Mouse (Mus musculus): ENCODE measurements around the gene Rtl4. TPM values are rescaled to one million over a fixed set of nuclear protein-coding genes. Genes with fewer than 3 reads are reported as not detected.

Gene Rtl4
- polyA plus RNA-seq, 1 experiment from 2014 or later = 0.42 TPM

- Histone ChIP-seq H3K4me1 (replicated peaks; ENCODE audit: insufficient read depth, low read length) (no peaks in the 10 kb centered on the region), H3K27me3 (ENCODE audit: insufficient read depth, low read length) (peaks cover 8% of the 10 kb centered on the region; the same call in 1 of the 2 replicates), H3K4me3 (replicated peaks; ENCODE audit: low read depth, low read length) (peak overlapping the region; percentile 40), H3K9me3 (replicated peaks; ENCODE audit: low read length) (no peaks in the 10 kb centered on the region), H3K9ac (ENCODE audit: low read depth, low read length) (no peak overlapping the region), H3K36me3 (ENCODE audit: insufficient read depth, low read length) (no peaks in the 10 kb centered on the region), H3K4me2 (ENCODE audit: low read length) (peak overlapping the region; percentile 68), H3K27ac (no peak overlapping the region)
- ATAC-seq (replicated peaks; ENCODE audit: low FRiP score, low read depth) (peak; percentile 54; the same call in 1 of the 2 replicates), DNase-seq (ENCODE audit: low spot score) (peak; percentile 9)
- WGBS = 29% methylated on average over 18 of the region's 21 CpGs
- no peak for TF ChIP-seq CTCF (IDR thresholded peaks at IDR 0.05; ENCODE audit: low read depth)
Measured at GRCm38 (mm10) chrX:144689119-144689858, 582 bp downstream of the Rtl4 start.

GRCm38 (mm10) chrX:144689859-144690181, 1.1 kb downstream of the Rtl4 start:
- no peak overlapping the region for H3K27ac ChIP-seq
- WGBS = 22% methylated on average over 7 of the region's 7 CpGs
- DNase-seq (ENCODE audit: low spot score) (peak; percentile 7), ATAC-seq (replicated peaks; ENCODE audit: low FRiP score, low read depth) (no peak)
- H3K9ac ChIP-seq (ENCODE audit: low read depth, low read length) = no peak overlapping the region
- H3K27me3 ChIP-seq (ENCODE audit: insufficient read depth, low read length) = peaks cover 8% of the 10 kb centered on the region; the same call in 1 of the 2 replicates
- H3K9me3 ChIP-seq (replicated peaks; ENCODE audit: low read length) = no peaks in the 10 kb centered on the region
- no peaks in the 10 kb centered on the region for H3K4me1 ChIP-seq (replicated peaks; ENCODE audit: insufficient read depth, low read length)
- no peak for TF ChIP-seq CTCF (IDR thresholded peaks at IDR 0.05; ENCODE audit: low read depth)
- peak overlapping the region; percentile 40; the same call in 1 of the 2 replicates for H3K4me3 ChIP-seq (replicated peaks; ENCODE audit: low read depth, low read length)
- H3K36me3 ChIP-seq (ENCODE audit: insufficient read depth, low read length) = no peaks in the 10 kb centered on the region
- H3K4me2 ChIP-seq (ENCODE audit: low read length) = peak overlapping the region; percentile 68

- DNase-seq (ENCODE audit: low spot score) (no peak), ATAC-seq (replicated peaks; ENCODE audit: low FRiP score, low read depth) (no peak)
- no peak for TF ChIP-seq CTCF (IDR thresholded peaks at IDR 0.05; ENCODE audit: low read depth)
- Histone ChIP-seq H3K9ac (ENCODE audit: low read depth, low read length) (no peak overlapping the region), H3K36me3 (ENCODE audit: insufficient read depth, low read length) (no peaks in the 10 kb centered on the region), H3K27ac (no peak overlapping the region), H3K4me3 (replicated peaks; ENCODE audit: low read depth, low read length) (no peak overlapping the region), H3K9me3 (replicated peaks; ENCODE audit: low read length) (no peaks in the 10 kb centered on the region), H3K27me3 (ENCODE audit: insufficient read depth, low read length) (no peaks in the 10 kb centered on the region), H3K4me2 (ENCODE audit: low read length) (no peak overlapping the region), H3K4me1 (replicated peaks; ENCODE audit: insufficient read depth, low read length) (no peaks in the 10 kb centered on the region)
- 78% methylated on average over 1 of the region's 1 CpGs for WGBS
Measured at GRCm38 (mm10) chrX:144716330-144716729, 27.6 kb downstream of the Rtl4 start.

- H3K36me3 ChIP-seq (ENCODE audit: insufficient read depth, low read length) = no peaks in the 10 kb centered on the region
- no peak overlapping the region for H3K4me2 ChIP-seq (ENCODE audit: low read length)
- H3K9me3 ChIP-seq (replicated peaks; ENCODE audit: low read length) = no peaks in the 10 kb centered on the region
- H3K9ac ChIP-seq (ENCODE audit: low read depth, low read length) = no peak overlapping the region
- H3K4me3 ChIP-seq (replicated peaks; ENCODE audit: low read depth, low read length) = no peak overlapping the region
- TF ChIP-seq CTCF (IDR thresholded peaks at IDR 0.05; ENCODE audit: low read depth) = no peak
- DNase-seq (ENCODE audit: low spot score) = peak; percentile 31
- no peak for ATAC-seq (replicated peaks; ENCODE audit: low FRiP score, low read depth)
- no peaks in the 10 kb centered on the region for H3K27me3 ChIP-seq (ENCODE audit: insufficient read depth, low read length)
- no peak overlapping the region for H3K27ac ChIP-seq
- WGBS = 54% methylated on average over 3 of the region's 3 CpGs
- no peaks in the 10 kb centered on the region for H3K4me1 ChIP-seq (replicated peaks; ENCODE audit: insufficient read depth, low read length)
Measured at GRCm38 (mm10) chrX:144747528-144748049, 58.9 kb downstream of the Rtl4 start.

GRCm38 (mm10) chrX:144986980-144987379, 298.3 kb downstream of the Rtl4 start:
- no peak overlapping the region for H3K4me2 ChIP-seq (ENCODE audit: low read length)
- no peak for TF ChIP-seq CTCF (IDR thresholded peaks at IDR 0.05; ENCODE audit: low read depth)
- no peaks in the 10 kb centered on the region for H3K4me1 ChIP-seq (replicated peaks; ENCODE audit: insufficient read depth, low read length)
- DNase-seq (ENCODE audit: low spot score) (no peak), ATAC-seq (replicated peaks; ENCODE audit: low FRiP score, low read depth) (no peak)
- no peaks in the 10 kb centered on the region for H3K9me3 ChIP-seq (replicated peaks; ENCODE audit: low read length)
- no peak overlapping the region for H3K9ac ChIP-seq (ENCODE audit: low read depth, low read length)
- H3K4me3 ChIP-seq (replicated peaks; ENCODE audit: low read depth, low read length) = no peak overlapping the region
- 65% methylated on average over 2 of the region's 2 CpGs for WGBS
- no peak overlapping the region for H3K27ac ChIP-seq
- H3K27me3 ChIP-seq (ENCODE audit: insufficient read depth, low read length) = no peaks in the 10 kb centered on the region
- H3K36me3 ChIP-seq (ENCODE audit: insufficient read depth, low read length) = no peaks in the 10 kb centered on the region

GRCm38 (mm10) chrX:145065484-145065913, 376.8 kb downstream of the Rtl4 start:
- no peaks in the 10 kb centered on the region for H3K27me3 ChIP-seq (ENCODE audit: insufficient read depth, low read length)
- no peak overlapping the region for H3K4me2 ChIP-seq (ENCODE audit: low read length)
- WGBS = 62% methylated on average over 2 of the region's 2 CpGs
- H3K4me1 ChIP-seq (replicated peaks; ENCODE audit: insufficient read depth, low read length) = no peaks in the 10 kb centered on the region
- no peak for TF ChIP-seq CTCF (IDR thresholded peaks at IDR 0.05; ENCODE audit: low read depth)
- H3K9ac ChIP-seq (ENCODE audit: low read depth, low read length) = no peak overlapping the region
- no peak overlapping the region for H3K27ac ChIP-seq
- DNase-seq (ENCODE audit: low spot score) (no peak), ATAC-seq (replicated peaks; ENCODE audit: low FRiP score, low read depth) (no peak)
- H3K4me3 ChIP-seq (replicated peaks; ENCODE audit: low read depth, low read length) = no peak overlapping the region
- H3K36me3 ChIP-seq (ENCODE audit: insufficient read depth, low read length) = no peaks in the 10 kb centered on the region
- no peaks in the 10 kb centered on the region for H3K9me3 ChIP-seq (replicated peaks; ENCODE audit: low read length)

Measured in kidney, postnatal 0 days (tissue).